Mouse (Mus musculus) neural tube, embryonic 14.5 days (tissue): ENCODE data around the gene Sept5. TPM values are rescaled to one million over a fixed set of nuclear protein-coding genes. Genes with fewer than 3 reads are reported as not detected.

Experiments used
- ATAC-seq: fragments of 200-750 bp; cut with Nextera tagmentation; 2 replicates; pipeline ENCODE4 v1.8.0; 2017; ENCODE audit warnings: low read depth, mild to moderate bottlenecking, moderate TSS enrichment, moderate library complexity
- H3K27ac ChIP-seq: fragments of 300-500 bp; sonication (generic); 2 replicates; pipeline ENCODE4 v1.5.1; 2014; ENCODE audit warnings: low read depth, mild to moderate bottlenecking, control low read depth, low read length, moderate library complexity, mixed read lengths
- H3K27me3 ChIP-seq: fragments of 300-500 bp; sonication (generic); 2 replicates; pipeline ENCODE4 v1.6.1; 2014; ENCODE audit warnings: low read length; ENCODE audit not compliant: control insufficient read depth, insufficient read depth
- H3K36me3 ChIP-seq: fragments of 300-500 bp; sonication (generic); 2 replicates; pipeline ENCODE4 v1.6.1; 2014; ENCODE audit warnings: low read length, mixed read lengths; ENCODE audit not compliant: control insufficient read depth, insufficient read depth
- H3K4me1 ChIP-seq: fragments of 300-500 bp; sonication (generic); 2 replicates; pipeline ENCODE4 v1.6.1; 2014; ENCODE audit warnings: low read length; ENCODE audit not compliant: control insufficient read depth, insufficient read depth
- H3K4me2 ChIP-seq: fragments of 300-500 bp; sonication (generic); 2 replicates; pipeline ENCODE4 v1.6.1; 2014; ENCODE audit warnings: mild to moderate bottlenecking, low read depth, low read length, control low read depth
- H3K4me3 ChIP-seq: fragments of 300-500 bp; sonication (generic); 2 replicates; pipeline ENCODE4 v1.5.1; 2014; ENCODE audit warnings: low read depth, low read length, control low read depth, mixed read lengths
- H3K9ac ChIP-seq: fragments of 300-500 bp; sonication (generic); replicated peaks from 2 replicates; pipeline ENCODE4 v1.6.1; 2014; ENCODE audit warnings: low read depth, mild to moderate bottlenecking, control low read depth, low read length, mixed read lengths
- H3K9me3 ChIP-seq: fragments of 300-500 bp; sonication (generic); 2 replicates; pipeline ENCODE4 v1.6.1; 2016; ENCODE audit warnings: low read length; ENCODE audit not compliant: control insufficient read depth
- WGBS: fragments of 180-500 bp; shearing (Covaris S2); extraction: QIAGEN DNeasy Blood & Tissue Kit; methylation state at CpG from one replicate; pipeline ENCODE4 v1.1.7; 2014; 5-methylcytosine and 5-hydroxymethylcytosine counted together
- polyA plus RNA-seq: library from polyadenylated mRNA; unstranded; fragments of >200 nt; fragmentation: Nextera tagmentation; extraction: Ambion mirVana; gene quantifications from 2 replicates; pipeline ENCODE4 v1.2.1, GENCODE M21; 2014

Sept5 gene
- polyA plus RNA-seq, 1 experiment from 2014 or later, result 179 TPM

DNA sequence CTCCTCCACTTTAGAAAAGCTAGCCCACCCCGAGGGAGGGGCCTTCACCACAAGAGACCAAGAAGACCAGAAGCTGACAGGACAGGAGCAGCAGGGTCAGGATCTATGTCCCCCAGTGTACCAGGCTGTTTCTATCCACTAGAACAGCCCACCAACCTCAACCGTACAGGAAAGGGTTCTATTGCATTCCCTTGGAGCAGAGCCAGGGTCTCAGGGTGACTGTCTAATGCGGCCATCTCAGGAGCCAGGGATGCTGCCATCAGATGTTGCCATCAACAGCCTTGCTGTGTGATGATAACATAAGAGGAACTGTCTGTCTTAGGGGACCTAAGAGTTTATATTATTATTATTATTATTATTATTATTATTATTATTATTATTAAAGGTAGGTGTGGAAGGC, 52.7 kb downstream of the Sept5 start:
- Histone ChIP-seq H3K9ac (no peak overlapping the region), H3K4me3 (no peak overlapping the region), H3K4me2 (no peak overlapping the region), H3K9me3 (no peaks in the 10 kb centered on the region), H3K27me3 (peaks cover 35% of the 10 kb centered on the region), H3K4me1 (peaks cover under 1% of the 10 kb centered on the region; the same call in 1 of the 2 replicates), H3K27ac (no peak overlapping the region), H3K36me3 (no peaks in the 10 kb centered on the region)
- WGBS, result 41% methylated on average over 3 of the region's 3 CpGs
- ATAC-seq, result no peak

DNA sequence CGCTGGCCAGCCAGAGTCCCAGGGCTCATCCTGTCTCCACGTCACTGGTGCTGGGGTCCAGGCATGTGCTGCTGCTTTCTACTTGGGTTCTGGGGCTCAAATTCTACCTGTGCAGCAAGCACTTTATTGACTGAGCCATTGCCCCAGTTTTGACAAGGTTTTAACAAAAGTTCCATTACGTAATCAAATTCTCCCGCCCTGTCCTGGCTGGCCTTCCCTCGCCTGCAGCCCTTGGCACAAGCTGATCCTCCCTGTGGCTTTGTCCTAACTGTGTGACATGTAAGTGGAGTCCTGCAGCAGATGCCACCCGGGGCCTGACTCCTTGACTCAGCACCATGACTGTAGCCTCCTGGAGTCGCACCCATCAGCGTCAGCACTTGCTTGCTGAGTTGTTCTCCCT, 55.6 kb downstream of the Sept5 start:
- H3K4me3 ChIP-seq, result no peak overlapping the region
- no peak overlapping the region for H3K9ac ChIP-seq

More for the DNA sequence above, 55.6 kb downstream of the Sept5 start:
- no peak for ATAC-seq
- no peaks in the 10 kb centered on the region for H3K36me3 ChIP-seq
- H3K27ac ChIP-seq, result no peak overlapping the region
- no peaks in the 10 kb centered on the region for H3K9me3 ChIP-seq
- H3K4me1 ChIP-seq, result no peaks in the 10 kb centered on the region
- WGBS, result 75% methylated on average over 8 of the region's 8 CpGs
- H3K27me3 ChIP-seq, result peaks cover 7% of the 10 kb centered on the region
- H3K4me2 ChIP-seq, result no peak overlapping the region

Other genes starting within 250 kb of the Sept5 start
- gene Txnrd2, start 203.6 kb downstream of the Sept5 start, polyA plus RNA-seq, result 21.3 and 25.4 TPM in 2 replicates
- gene Comt, start 203.1 kb downstream of the Sept5 start, polyA plus RNA-seq, result 102 and 103 TPM in 2 replicates
- 12.5 and 15.7 TPM in 2 replicates for gene Gnb1l, start 131.2 kb downstream of the Sept5 start, polyA plus RNA-seq
- gene Rtl10, start 131.1 kb downstream of the Sept5 start, polyA plus RNA-seq, result 3.3 and 3.4 TPM in 2 replicates
- gene Tbx1, start 39.3 kb downstream of the Sept5 start, polyA plus RNA-seq, result 0.64 and 1.5 TPM in 2 replicates
- gene Gp1bb, start 7.6 kb downstream of the Sept5 start, polyA plus RNA-seq, result 11.5 and 14.1 TPM in 2 replicates
- gene Gm49601, start 3.5 kb downstream of the Sept5 start, polyA plus RNA-seq, result 8.3 and 10.7 TPM in 2 replicates
- 45.1 and 110 TPM in 2 replicates for gene Cldn5, start 146.9 kb upstream of the Sept5 start, polyA plus RNA-seq
- 106 and 115 TPM in 2 replicates for gene Ufd1, start 181.8 kb upstream of the Sept5 start, polyA plus RNA-seq
- gene Cdc45, start 182.0 kb upstream of the Sept5 start, polyA plus RNA-seq, result 5.6 and 6.8 TPM in 2 replicates
- gene 2510002D24Rik, start 206.6 kb upstream of the Sept5 start, polyA plus RNA-seq, result 33.6 and 44.2 TPM in 2 replicates
- not detected in 2 replicates for gene Gm28539, start 206.6 kb upstream of the Sept5 start, polyA plus RNA-seq
- 65.0 and 79.2 TPM in 2 replicates for gene Mrpl40, start 246.9 kb upstream of the Sept5 start, polyA plus RNA-seq
- gene Hira, start 247.1 kb upstream of the Sept5 start, polyA plus RNA-seq, result 19.6 and 23.4 TPM in 2 replicates